Mouse (Mus musculus) layer of hippocampus, adult 18-20 months (tissue): Measurements from ENCODE around the gene Ctnnbip1. TPM values are rescaled to one million over a fixed set of nuclear protein-coding genes. Genes with fewer than 3 reads are reported as not detected.

ENCODE experiments used
- DNase-seq, 2 experiments: peaks; one replicate each; pipeline ENCODE4 v3.0.0; 2022; ENCODE audit warnings: low spot score in 2 of 2
- long read RNA-seq: library from polyadenylated mRNA; stranded (forward); transcript quantifications from one replicate; pipeline ENCODE4 v2.0.0, GENCODE M21; 2021
- total RNA-seq, 2 experiments: library from RNA; stranded (reverse); gene quantifications; 2 replicates each; pipeline ENCODE4 v1.2.3; 2021

Ctnnbip1 gene
- 10 to 100 TPM; 29.6 to 33.4 TPM for total RNA-seq
- long read RNA-seq, transcript Ctnnbip1-201 (5 exons, 2,674 nt): major isoform, 65 of 71 reads
- long read RNA-seq, partial matches to known transcripts: 0 of 71 reads
- long read RNA-seq, other reads (novel, unspliced or antisense): 6 of 71 reads

- DNase-seq: peak; percentile 95 to 96
These were observed at the start of gene Ctnnbip1 for GRCm38 (mm10) chr4:149517868-149518340. TSS of gene Ctnnbip1 (plus strand) at chr4:149518236.

- no peak for DNase-seq
These were observed 48.5 kb upstream of the Ctnnbip1 start for GRCm38 (mm10) chr4:149469557-149469956.

GRCm38 (mm10) chr4:149475096-149475495 is 42.9 kb upstream of the Ctnnbip1 start:
- DNase-seq: no peak

- DNase-seq: no peak
These were observed 41.0 kb upstream of the Ctnnbip1 start, which contains the start of gene Tmem274 for GRCm38 (mm10) chr4:149477078-149477477. TSS of gene Tmem274 (plus strand) at chr4:149477378.

GRCm38 (mm10) chr4:149484566-149484965 is 33.5 kb upstream of the Ctnnbip1 start:
- DNase-seq: peak; percentile 9 to 10

- DNase-seq: peak; percentile 89 to 92
These were observed 32.8 kb upstream of the Ctnnbip1 start, which contains the start of the genes Nmnat1 and Lzic for GRCm38 (mm10) chr4:149485053-149485824. TSS of gene Nmnat1 (minus strand) at chr4:149485202. TSS of gene Lzic (plus strand) at chr4:149485229.

- peak in 1 of 2 experiments; percentile 33 for DNase-seq
These were observed 32.2 kb upstream of the Ctnnbip1 start for GRCm38 (mm10) chr4:149485825-149486206.

- DNase-seq: no peak
These were observed 30.3 kb upstream of the Ctnnbip1 start for GRCm38 (mm10) chr4:149487729-149488128.

- no peak for DNase-seq
These were observed 28.4 kb upstream of the Ctnnbip1 start for GRCm38 (mm10) chr4:149489415-149490240.

GRCm38 (mm10) chr4:149491151-149491550 is 26.9 kb upstream of the Ctnnbip1 start:
- DNase-seq: no peak

- peak in 1 of 2 experiments; percentile 41 for DNase-seq
These were observed 21.4 kb upstream of the Ctnnbip1 start for GRCm38 (mm10) chr4:149496612-149497011.

- no peak for DNase-seq
These were observed 19.1 kb upstream of the Ctnnbip1 start for GRCm38 (mm10) chr4:149498901-149499300.

- no peak for DNase-seq
These were observed 18.2 kb upstream of the Ctnnbip1 start for GRCm38 (mm10) chr4:149499790-149500189.

GRCm38 (mm10) chr4:149504363-149504762 is 13.7 kb upstream of the Ctnnbip1 start:
- no peak for DNase-seq

- no peak for DNase-seq
These were observed 13.2 kb upstream of the Ctnnbip1 start for GRCm38 (mm10) chr4:149504858-149505257.

GRCm38 (mm10) chr4:149505261-149505967 is 12.6 kb upstream of the Ctnnbip1 start:
- no peak for DNase-seq

- no peak for DNase-seq
These were observed 11.1 kb upstream of the Ctnnbip1 start for GRCm38 (mm10) chr4:149506904-149507303.

- peak in 1 of 2 experiments; percentile 41 for DNase-seq
These were observed 6.8 kb upstream of the Ctnnbip1 start for GRCm38 (mm10) chr4:149511221-149511646.

GRCm38 (mm10) chr4:149512072-149512471 is 6.0 kb upstream of the Ctnnbip1 start:
- no peak for DNase-seq

GRCm38 (mm10) chr4:149515706-149516105 is 2.3 kb upstream of the Ctnnbip1 start:
- DNase-seq: no peak
